Mouse (Mus musculus) kidney, embryonic 15.5 days (tissue): ENCODE results near the gene Itfg1. TPM values are rescaled to one million over a fixed set of nuclear protein-coding genes. Genes with fewer than 3 reads are reported as not detected.
"Not testable (repeated sequence)": the region's sequence is repeated elsewhere in the genome, so short reads cannot be mapped to it uniquely, and the experiment has no call there.

ENCODE experiments used
- ATAC-seq: fragments of 200-750 bp; cut with Nextera tagmentation; replicated peaks from 2 replicates; pipeline ENCODE4 v1.8.0; 2017; ENCODE audit warnings: moderate TSS enrichment; ENCODE audit not compliant: low FRiP score
- H3K27ac ChIP-seq: fragments of 300-500 bp; sonication (generic); 2 replicates; pipeline ENCODE4 v1.5.1; 2015; ENCODE audit warnings: mild to moderate bottlenecking, inconsistent platforms
- H3K27me3 ChIP-seq: fragments of 300-500 bp; sonication (generic); 2 replicates; pipeline ENCODE4 v1.6.1; 2015; ENCODE audit warnings: inconsistent platforms
- H3K36me3 ChIP-seq: fragments of 300-500 bp; sonication (generic); 2 replicates; pipeline ENCODE4 v1.6.1; 2015; ENCODE audit warnings: inconsistent platforms
- H3K4me1 ChIP-seq: fragments of 300-500 bp; sonication (generic); 2 replicates; pipeline ENCODE4 v1.6.1; 2015; ENCODE audit warnings: inconsistent platforms
- H3K4me2 ChIP-seq: fragments of 300-500 bp; sonication (generic); 2 replicates; pipeline ENCODE4 v1.6.1; 2015; ENCODE audit warnings: moderate library complexity, mild to moderate bottlenecking, inconsistent platforms
- H3K4me3 ChIP-seq: fragments of 300-500 bp; sonication (generic); replicated peaks from 2 replicates; pipeline ENCODE4 v1.5.1; 2015; ENCODE audit warnings: mild to moderate bottlenecking, inconsistent platforms
- H3K9ac ChIP-seq: fragments of 300-500 bp; sonication (generic); 2 replicates; pipeline ENCODE4 v1.6.1; 2015; ENCODE audit warnings: mild to moderate bottlenecking, inconsistent platforms
- H3K9me3 ChIP-seq: fragments of 300-500 bp; sonication (generic); replicated peaks from 2 replicates; pipeline ENCODE4 v1.6.1; 2016; ENCODE audit warnings: inconsistent platforms
- WGBS: fragments of 180-500 bp; shearing (Covaris S2); methylation state at CpG from one replicate; pipeline ENCODE4 v1.1.7; 2015; ENCODE audit warnings: mixed read lengths; 5-methylcytosine and 5-hydroxymethylcytosine counted together
- polyA plus RNA-seq: library from polyadenylated mRNA; unstranded; fragments of >200 nt; fragmentation: Nextera tagmentation; extraction: Ambion mirVana; gene quantifications from 2 replicates; pipeline ENCODE4 v1.2.1, GENCODE M21; 2015

Gene Itfg1
- polyA plus RNA-seq, result 80.3 and 81.1 TPM in 2 replicates

- peak within 1 kb of the TSS; percentile 97 for H3K27ac ChIP-seq
- WGBS, result under 1% methylated on average over 53 of the region's 54 CpGs
- ATAC-seq, result peak; percentile 97
- H3K36me3 ChIP-seq, result peaks cover 19% of the 10 kb centered on the region
- no peaks in the 10 kb centered on the region for H3K27me3 ChIP-seq
- H3K4me3 ChIP-seq, result peak within 1 kb of the TSS; percentile 92
- H3K9me3 ChIP-seq, result no peaks in the 10 kb centered on the region
- peak within 1 kb of the TSS; percentile 77 for H3K4me2 ChIP-seq
- peak within 1 kb of the TSS; percentile 89 for H3K9ac ChIP-seq
- peaks cover 11% of the 10 kb centered on the region for H3K4me1 ChIP-seq
These were observed at the start of gene Itfg1, which contains the start of gene Phkb for GRCm38 (mm10) chr8:85840657-85841488. Itfg1 (minus strand) TSS chr8:85840921. Phkb (plus strand) TSS chr8:85840959.

GRCm38 (mm10) chr8:85884811-85885210 is 44.1 kb upstream of the Itfg1 start:
- whole genome bisulfite sequencing, result 91% methylated on average over 3 of the region's 3 CpGs
- no peak for ATAC-seq

GRCm38 (mm10) chr8:85879624-85880023 is 38.9 kb upstream of the Itfg1 start:
- Histone ChIP-seq H3K4me1 (no peaks in the 10 kb centered on the region), H3K9ac (no peak overlapping the region), H3K27ac (no peak overlapping the region), H3K4me2 (no peak overlapping the region), H3K4me3 (no peak overlapping the region), H3K36me3 (peaks cover 38% of the 10 kb centered on the region), H3K27me3 (no peaks in the 10 kb centered on the region), H3K9me3 (no peaks in the 10 kb centered on the region)
- 88% methylated on average over 7 of the region's 7 CpGs for WGBS
- no peak for ATAC-seq

More at GRCm38 (mm10) chr8:85884811-85885210, 44.1 kb upstream of the Itfg1 start:
- no peaks in the 10 kb centered on the region for H3K4me1 ChIP-seq
- no peak overlapping the region for H3K4me3 ChIP-seq
- no peak overlapping the region for H3K4me2 ChIP-seq
- peaks cover 35% of the 10 kb centered on the region for H3K36me3 ChIP-seq
- H3K27ac ChIP-seq, result no peak overlapping the region
- H3K9me3 ChIP-seq, result no peaks in the 10 kb centered on the region
- no peaks in the 10 kb centered on the region for H3K27me3 ChIP-seq
- no peak overlapping the region for H3K9ac ChIP-seq

- Histone ChIP-seq H3K9ac (no peak overlapping the region), H3K36me3 (peaks cover 33% of the 10 kb centered on the region), H3K4me2 (no peak overlapping the region), H3K9me3 (no peaks in the 10 kb centered on the region), H3K4me3 (no peak overlapping the region), H3K27me3 (no peaks in the 10 kb centered on the region), H3K27ac (no peak overlapping the region), H3K4me1 (no peaks in the 10 kb centered on the region)
- no peak for ATAC-seq
- WGBS, result 89% methylated on average over 8 of the region's 8 CpGs
These were observed 37.3 kb upstream of the Itfg1 start for GRCm38 (mm10) chr8:85877976-85878375.

GRCm38 (mm10) chr8:85871660-85872059 is 30.9 kb upstream of the Itfg1 start:
- Histone ChIP-seq H3K4me2 (no peak overlapping the region), H3K36me3 (no peaks in the 10 kb centered on the region), H3K4me1 (no peaks in the 10 kb centered on the region), H3K9me3 (no peaks in the 10 kb centered on the region), H3K27ac (peak overlapping the region; percentile 29; the same call in 1 of the 2 replicates), H3K4me3 (no peak overlapping the region), H3K9ac (no peak overlapping the region), H3K27me3 (no peaks in the 10 kb centered on the region)
- WGBS, result 63% methylated on average over 2 of the region's 2 CpGs
- ATAC-seq, result 0 out of 2 replicates have a peak, but pooled peaks have one; percentile 9

- H3K4me2 ChIP-seq, result no peak overlapping the region
- no peak overlapping the region for H3K27ac ChIP-seq
- H3K9ac ChIP-seq, result no peak overlapping the region
- H3K9me3 ChIP-seq, result no peaks in the 10 kb centered on the region
- ATAC-seq, result no peak
- WGBS, result 77% methylated on average over 1 of the region's 1 CpGs
- no peaks in the 10 kb centered on the region for H3K36me3 ChIP-seq
- H3K4me3 ChIP-seq, result no peak overlapping the region
- no peaks in the 10 kb centered on the region for H3K4me1 ChIP-seq
- no peaks in the 10 kb centered on the region for H3K27me3 ChIP-seq
These were observed 21.7 kb upstream of the Itfg1 start for GRCm38 (mm10) chr8:85862381-85862780.

GRCm38 (mm10) chr8:85860612-85861011 is 19.9 kb upstream of the Itfg1 start:
- no peak overlapping the region for H3K4me2 ChIP-seq
- WGBS, result 29% methylated on average over 5 of the region's 5 CpGs
- no peaks in the 10 kb centered on the region for H3K9me3 ChIP-seq
- H3K27ac ChIP-seq, result no peak overlapping the region
- H3K4me3 ChIP-seq, result no peak overlapping the region
- no peaks in the 10 kb centered on the region for H3K27me3 ChIP-seq
- no peak for ATAC-seq
- no peak overlapping the region for H3K9ac ChIP-seq
- H3K36me3 ChIP-seq, result no peaks in the 10 kb centered on the region
- H3K4me1 ChIP-seq, result no peaks in the 10 kb centered on the region

GRCm38 (mm10) chr8:85857227-85857896 is 16.6 kb upstream of the Itfg1 start:
- H3K4me3 ChIP-seq, H3K9me3 ChIP-seq, H3K9ac ChIP-seq, H3K27me3 ChIP-seq, H3K4me2 ChIP-seq, ATAC-seq, H3K27ac ChIP-seq, H3K4me1 ChIP-seq: not testable (repeated sequence)
- 45% methylated on average over 11 of the region's 11 CpGs for WGBS
- peaks cover 11% of the 10 kb centered on the region for H3K36me3 ChIP-seq

- Histone ChIP-seq H3K27me3 (no peaks in the 10 kb centered on the region), H3K27ac (no peak overlapping the region), H3K36me3 (peaks cover 11% of the 10 kb centered on the region), H3K4me3 (no peak overlapping the region), H3K4me1 (no peaks in the 10 kb centered on the region), H3K9ac (no peak overlapping the region), H3K9me3 (no peaks in the 10 kb centered on the region), H3K4me2 (no peak overlapping the region)
- WGBS, result 88% methylated on average over 19 of the region's 19 CpGs
- 0 out of 2 replicates have a peak, but pooled peaks have one; percentile 15 for ATAC-seq
These were observed 13.8 kb upstream of the Itfg1 start for GRCm38 (mm10) chr8:85854220-85855123.

GRCm38 (mm10) chr8:85845887-85846286 is 5.2 kb upstream of the Itfg1 start:
- H3K27ac ChIP-seq, result no peak overlapping the region
- H3K36me3 ChIP-seq, result peaks cover 13% of the 10 kb centered on the region
- no peak for ATAC-seq
- no peak overlapping the region for H3K4me3 ChIP-seq
- H3K4me2 ChIP-seq, result no peak overlapping the region
- H3K27me3 ChIP-seq, result no peaks in the 10 kb centered on the region
- H3K4me1 ChIP-seq, result no peaks in the 10 kb centered on the region
- no peaks in the 10 kb centered on the region for H3K9me3 ChIP-seq
- H3K9ac ChIP-seq, result no peak overlapping the region

- Histone ChIP-seq H3K9me3 (no peaks in the 10 kb centered on the region), H3K9ac (peak overlapping the region; percentile 89), H3K4me3 (peak overlapping the region; percentile 92), H3K36me3 (peaks cover 15% of the 10 kb centered on the region), H3K27me3 (no peaks in the 10 kb centered on the region), H3K27ac (peak overlapping the region; percentile 97), H3K4me2 (peak overlapping the region; percentile 77), H3K4me1 (peaks cover 11% of the 10 kb centered on the region)
- no peak for ATAC-seq
- WGBS, result 2% methylated on average over 4 of the region's 4 CpGs
These were observed 721 bp upstream of the Itfg1 start for GRCm38 (mm10) chr8:85841489-85841795.
